Mouse (Mus musculus) lung, postnatal 10 days (tissue): ENCODE results near the gene Cacnb1.

Experiments
- DNase-seq: peaks from one replicate; pipeline ENCODE4 v3.0.0; 2021

Gene Cacnb1

DNA sequence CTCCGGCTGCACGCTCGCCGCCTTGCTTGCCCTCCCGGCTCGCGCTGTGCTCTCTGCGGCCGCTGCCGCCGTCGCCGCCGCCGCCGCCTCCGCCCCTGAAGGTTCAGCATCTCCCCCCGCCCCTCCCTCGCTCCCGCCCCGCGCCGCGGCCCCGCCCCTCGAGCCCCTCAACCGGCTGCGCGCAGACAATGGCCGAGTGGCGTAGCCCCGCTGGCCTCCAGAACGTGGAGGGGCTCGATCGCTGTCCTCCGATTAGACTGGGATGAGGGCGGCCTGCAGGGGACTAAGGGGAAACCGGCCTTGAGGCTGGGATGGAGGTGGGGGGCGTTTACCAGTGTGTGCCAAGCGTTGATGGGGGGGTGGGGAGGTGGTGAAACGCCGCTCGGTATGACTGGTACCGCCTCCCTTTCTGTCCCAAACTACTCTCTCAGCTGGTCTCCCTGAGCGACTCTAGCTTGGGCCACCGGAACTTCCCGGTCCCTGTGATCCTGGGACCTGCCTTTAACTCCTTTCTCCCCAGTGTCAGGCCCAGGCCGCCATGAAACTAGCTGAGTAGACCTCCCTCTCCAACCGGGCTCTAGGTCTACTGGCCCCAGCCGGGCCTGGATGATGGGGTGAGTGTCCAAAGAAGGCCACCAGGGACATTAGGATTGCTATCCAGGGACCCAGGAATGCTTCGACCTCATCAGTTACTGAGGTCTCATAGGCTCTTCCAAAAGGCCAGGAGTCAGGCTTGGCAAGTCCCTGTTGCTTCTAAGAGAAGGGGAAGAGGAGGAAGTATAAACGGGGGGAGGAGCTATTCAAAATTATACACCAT is at the start of gene Cacnb1:
TSS of gene Cacnb1 (minus strand) at position 480 of the 817 bp plus-strand sequence.
- peak; percentile 76 for DNase-seq

- no peak for DNase-seq
Observed at GRCm38 (mm10) chr11:98067255-98067654, 44.4 kb upstream of the Cacnb1 start.

GRCm38 (mm10) chr11:98066201-98066600 is 43.4 kb upstream of the Cacnb1 start:
- DNase-seq, result no peak

GRCm38 (mm10) chr11:98061904-98062562 is 39.2 kb upstream of the Cacnb1 start:
- DNase-seq, result peak; percentile 72

- no peak for DNase-seq
Observed at GRCm38 (mm10) chr11:98061441-98061840, 38.6 kb upstream of the Cacnb1 start.

DNA sequence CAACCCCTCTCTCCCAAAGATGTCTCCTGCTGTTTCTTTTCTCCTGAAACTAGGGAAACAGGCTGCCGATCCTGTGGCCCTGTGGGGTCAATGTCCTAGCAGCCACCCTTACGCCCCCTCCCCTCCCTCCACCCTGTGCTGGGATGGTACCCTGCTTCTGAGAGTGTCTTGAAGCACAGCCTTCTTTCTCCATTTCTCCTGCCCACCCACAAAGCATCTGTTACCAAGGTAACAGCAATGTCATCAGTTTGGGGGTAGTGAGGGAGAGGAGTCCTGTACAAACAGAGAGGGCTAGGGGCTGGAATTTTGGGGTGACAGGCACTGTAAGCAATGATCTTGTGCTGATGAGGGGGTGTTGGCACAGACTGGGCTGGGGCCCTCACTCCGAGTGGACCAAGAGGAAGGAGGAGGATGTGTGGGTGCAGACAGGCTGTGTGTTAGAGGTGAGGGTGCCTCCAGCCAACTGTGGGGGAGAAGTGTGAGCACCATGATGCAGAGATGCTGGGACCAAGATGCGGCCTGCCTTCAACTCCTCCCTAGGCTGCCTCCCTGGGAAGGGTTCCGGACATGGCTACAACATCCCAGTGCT is 37.4 kb upstream of the Cacnb1 start:
- DNase-seq, result no peak

- DNase-seq, result no peak
Observed at GRCm38 (mm10) chr11:98059662-98060061, 36.8 kb upstream of the Cacnb1 start.

- no peak for DNase-seq
Observed at GRCm38 (mm10) chr11:98057998-98058397, 35.2 kb upstream of the Cacnb1 start.

DNA sequence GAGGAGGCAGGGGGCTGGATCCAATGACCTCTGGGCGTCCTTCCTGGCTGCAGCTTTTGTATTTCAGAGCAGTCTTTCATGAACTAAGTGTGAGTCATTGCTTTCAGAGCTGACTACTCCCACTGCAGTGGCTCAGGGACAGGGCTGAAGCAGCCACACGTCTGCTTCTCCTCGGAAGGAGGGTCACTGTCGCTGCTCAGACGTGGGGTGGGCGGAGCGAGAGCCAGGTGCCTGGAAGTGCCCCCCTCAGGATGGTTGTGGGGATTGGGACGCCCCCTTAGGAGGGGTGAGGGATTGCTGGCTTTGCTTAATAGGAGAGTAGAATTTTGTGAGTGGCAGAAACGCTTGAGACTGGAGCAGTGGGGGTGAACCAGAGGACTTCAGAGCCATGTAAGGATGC is 34.6 kb upstream of the Cacnb1 start:
- no peak for DNase-seq

DNA sequence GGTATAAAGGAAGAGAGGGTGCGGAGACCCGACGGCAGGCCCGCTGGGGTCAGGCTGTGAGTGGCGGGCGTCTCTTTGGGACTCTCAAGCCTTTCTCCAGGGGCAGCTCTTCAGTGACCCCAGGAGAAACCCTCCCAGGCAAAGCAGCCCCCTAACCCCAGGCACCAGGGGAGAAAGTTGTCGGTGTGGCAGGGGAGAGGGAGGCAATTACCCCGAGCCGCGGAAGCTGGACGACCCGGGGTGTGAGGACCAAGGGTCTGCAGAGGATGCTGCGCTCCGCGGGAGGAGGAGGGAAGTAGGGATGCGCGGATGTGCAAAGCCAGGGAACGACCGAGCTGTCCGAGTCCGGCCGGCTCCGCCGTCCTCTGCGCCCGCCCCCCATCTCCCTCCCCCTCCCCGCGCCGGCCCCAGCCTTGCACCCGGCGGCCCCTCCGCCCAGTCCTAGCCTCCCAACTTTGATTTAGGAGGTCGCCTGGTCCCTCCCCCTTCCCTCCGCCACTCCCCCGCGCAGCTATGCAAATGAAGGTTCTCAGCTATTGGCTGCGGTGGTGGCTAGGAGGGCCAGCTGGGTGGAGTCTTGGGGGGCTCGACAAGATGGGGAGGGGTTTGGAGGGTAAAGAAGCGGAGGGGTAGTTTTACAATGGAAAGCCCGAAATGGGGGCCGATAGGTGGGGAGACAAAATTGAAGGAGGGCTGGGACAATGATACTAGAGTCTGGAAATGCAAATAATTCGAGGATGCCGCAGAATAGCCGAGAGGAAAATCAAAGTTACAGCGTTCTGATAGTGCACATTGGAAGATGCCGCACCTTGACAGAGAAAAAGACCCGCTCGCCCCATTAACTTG is 30.4 kb upstream of the Cacnb1 start, which contains the start of gene Stac2:
TSS of gene Stac2 (minus strand) at position 474 of the 846 bp plus-strand sequence.
- peak; percentile 83 for DNase-seq

- DNase-seq, result no peak
Observed at GRCm38 (mm10) chr11:98052129-98052988, 29.5 kb upstream of the Cacnb1 start.

- no peak for DNase-seq
Observed at GRCm38 (mm10) chr11:98051611-98052128, 28.8 kb upstream of the Cacnb1 start.

DNA sequence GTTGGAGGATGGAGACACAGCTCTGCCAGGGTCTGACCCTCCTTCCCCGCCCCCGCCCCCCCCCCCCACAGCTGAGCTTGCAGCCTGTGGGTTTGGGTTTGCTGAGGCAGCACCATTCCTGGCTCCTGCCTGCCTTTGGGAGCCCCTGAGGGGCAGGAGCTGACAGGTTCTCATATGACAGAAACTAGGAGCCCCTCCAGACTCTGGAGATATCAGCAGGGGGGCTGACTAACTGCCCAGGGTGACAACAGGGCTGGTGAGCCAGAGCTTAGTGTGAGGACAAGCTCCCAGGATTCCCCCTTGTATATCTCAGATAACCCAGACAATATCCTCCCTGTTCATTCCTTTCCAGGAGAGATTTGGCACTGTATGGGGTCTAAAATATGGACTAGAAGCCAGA is 28.1 kb upstream of the Cacnb1 start:
- no peak for DNase-seq

GRCm38 (mm10) chr11:98050520-98050815 is 27.6 kb upstream of the Cacnb1 start:
- no peak for DNase-seq

GRCm38 (mm10) chr11:98049672-98050519 is 27.1 kb upstream of the Cacnb1 start:
- DNase-seq, result no peak

- DNase-seq, result no peak
Observed at GRCm38 (mm10) chr11:98047745-98048144, 24.9 kb upstream of the Cacnb1 start.

- no peak for DNase-seq
Observed at GRCm38 (mm10) chr11:98046466-98046865, 23.6 kb upstream of the Cacnb1 start.

GRCm38 (mm10) chr11:98045596-98045995 is 22.8 kb upstream of the Cacnb1 start:
- DNase-seq, result no peak

DNA sequence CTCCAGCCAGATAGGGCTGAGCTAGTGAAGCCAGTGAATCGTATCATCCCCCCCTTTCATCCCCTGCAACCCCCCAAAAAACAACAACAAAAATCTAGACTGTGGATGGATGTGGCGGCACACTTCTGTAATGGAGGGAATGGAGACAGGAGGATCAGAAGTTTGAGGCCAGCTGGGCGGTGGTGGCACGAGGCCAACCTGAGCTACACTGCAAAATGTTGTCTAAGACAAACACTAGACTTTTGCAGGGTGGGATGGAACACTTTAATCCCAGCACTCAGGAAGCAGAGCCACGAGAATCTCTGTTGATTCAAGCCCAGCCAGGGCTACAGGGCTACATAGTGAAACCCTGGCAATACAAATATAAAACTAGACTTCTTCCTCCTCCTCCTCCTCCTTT is 21.2 kb upstream of the Cacnb1 start:
- DNase-seq, result no peak

- DNase-seq, result peak; percentile 61
Observed at GRCm38 (mm10) chr11:98042741-98043140, 19.9 kb upstream of the Cacnb1 start.

DNA sequence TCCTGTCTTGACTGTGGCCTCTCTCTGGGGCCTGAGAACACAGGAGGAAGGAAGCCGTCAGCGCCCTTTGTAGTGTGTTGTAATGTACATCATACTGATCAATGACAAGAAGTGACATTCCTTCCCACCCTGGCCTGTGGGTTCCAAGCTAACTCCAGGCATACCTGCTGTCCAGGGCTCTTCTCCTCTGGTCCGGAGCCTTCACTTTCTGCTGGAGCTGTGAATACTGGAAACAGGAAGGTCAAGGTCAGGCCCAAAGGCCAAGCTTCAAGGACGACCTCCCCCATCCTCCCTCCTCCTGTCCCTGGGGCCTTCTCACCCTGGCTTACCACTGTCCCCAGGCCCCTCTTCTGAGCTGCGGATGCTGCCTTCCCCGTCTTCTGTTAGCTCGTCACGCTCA is 18.1 kb upstream of the Cacnb1 start:
- DNase-seq, result no peak
